Mouse (Mus musculus) hindbrain, embryonic 10.5 days (tissue): ENCODE measurements at regions not wholly inside any gene's neighbourhood (a gene's known extent, or its start where the extent isn't known, plus 50 kb on each side); places are given as distances from the start of the nearest gene placed in this dataset.

Experiments used
- DNase-seq: peaks from one replicate; pipeline ENCODE4 v3.0.0-alpha.2; 2017; ENCODE audit warnings: low spot score
- H3K27ac ChIP-seq: fragments of 300-500 bp; sonication (generic); 2 replicates; pipeline ENCODE4 v1.5.1; 2016; ENCODE audit warnings: mild to moderate bottlenecking, moderate library complexity
- H3K27me3 ChIP-seq: fragments of 300-500 bp; sonication (generic); 2 replicates; pipeline ENCODE4 v1.6.1; 2016; ENCODE audit warnings: mild to moderate bottlenecking; ENCODE audit not compliant: poor library complexity, insufficient read depth, severe bottlenecking
- H3K36me3 ChIP-seq: fragments of 300-500 bp; sonication (generic); 2 replicates; pipeline ENCODE4 v1.6.1; 2016; ENCODE audit warnings: mild to moderate bottlenecking, moderate library complexity
- H3K4me1 ChIP-seq: fragments of 300-500 bp; sonication (generic); replicated peaks from 2 replicates; pipeline ENCODE4 v1.6.1; 2016; ENCODE audit warnings: mild to moderate bottlenecking
- H3K4me3 ChIP-seq: fragments of 300-500 bp; sonication (generic); 2 replicates; pipeline ENCODE4 v1.5.1; 2016; ENCODE audit warnings: mild to moderate bottlenecking, moderate library complexity
- H3K9me3 ChIP-seq: fragments of 300-500 bp; sonication (generic); 2 replicates; pipeline ENCODE4 v1.6.1; 2016; ENCODE audit warnings: mild to moderate bottlenecking, moderate library complexity
- WGBS: fragments of 180-500 bp; shearing (Covaris S2); methylation state at CpG from one replicate; pipeline ENCODE4 v1.1.7; 2016; 5-methylcytosine and 5-hydroxymethylcytosine counted together

- Histone ChIP-seq H3K27me3 (no peaks in the 10 kb centered on the region), H3K4me3 (no peak overlapping the region), H3K27ac (no peak overlapping the region), H3K4me1 (no peaks in the 10 kb centered on the region), H3K9me3 (no peaks in the 10 kb centered on the region), H3K36me3 (no peaks in the 10 kb centered on the region)
- no peak for DNase-seq
- WGBS: 87% methylated on average over 7 of the region's 7 CpGs
Measured at GRCm38 (mm10) chr4:106149471-106150048, 166.5 kb upstream of the Usp24 start.

- Histone ChIP-seq H3K36me3 (no peaks in the 10 kb centered on the region), H3K27ac (no peak overlapping the region), H3K27me3 (no peaks in the 10 kb centered on the region), H3K4me3 (no peak overlapping the region), H3K9me3 (no peaks in the 10 kb centered on the region), H3K4me1 (no peaks in the 10 kb centered on the region)
- 81% methylated on average over 14 of the region's 14 CpGs for WGBS
- DNase-seq: no peak
Measured at GRCm38 (mm10) chr4:106150775-106151174, 165.2 kb upstream of the Usp24 start.

GRCm38 (mm10) chr4:106157451-106158179, 158.4 kb upstream of the Usp24 start:
- no peak for DNase-seq
- no peaks in the 10 kb centered on the region for H3K36me3 ChIP-seq
- no peaks in the 10 kb centered on the region for H3K27me3 ChIP-seq
- 86% methylated on average over 9 of the region's 9 CpGs for WGBS
- no peak overlapping the region for H3K27ac ChIP-seq
- H3K9me3 ChIP-seq: no peaks in the 10 kb centered on the region
- H3K4me1 ChIP-seq: no peaks in the 10 kb centered on the region
- no peak overlapping the region for H3K4me3 ChIP-seq

GRCm38 (mm10) chr4:106161592-106161991, 154.4 kb upstream of the Usp24 start:
- Histone ChIP-seq H3K4me1 (no peaks in the 10 kb centered on the region), H3K9me3 (no peaks in the 10 kb centered on the region), H3K36me3 (no peaks in the 10 kb centered on the region), H3K4me3 (no peak overlapping the region), H3K27me3 (no peaks in the 10 kb centered on the region), H3K27ac (no peak overlapping the region)
- DNase-seq: no peak
- WGBS: 65% methylated on average over 2 of the region's 2 CpGs

- Histone ChIP-seq H3K36me3 (no peaks in the 10 kb centered on the region), H3K4me3 (no peak overlapping the region), H3K9me3 (no peaks in the 10 kb centered on the region), H3K4me1 (no peaks in the 10 kb centered on the region), H3K27me3 (no peaks in the 10 kb centered on the region), H3K27ac (no peak overlapping the region)
- WGBS: 65% methylated on average over 1 of the region's 1 CpGs
- no peak for DNase-seq
Measured at GRCm38 (mm10) chr4:106162551-106162950, 153.5 kb upstream of the Usp24 start.

GRCm38 (mm10) chr4:106163220-106163619, 152.8 kb upstream of the Usp24 start:
- no peaks in the 10 kb centered on the region for H3K9me3 ChIP-seq
- H3K36me3 ChIP-seq: no peaks in the 10 kb centered on the region
- no peaks in the 10 kb centered on the region for H3K27me3 ChIP-seq
- H3K4me1 ChIP-seq: no peaks in the 10 kb centered on the region
- H3K27ac ChIP-seq: no peak overlapping the region
- no peak for DNase-seq
- no peak overlapping the region for H3K4me3 ChIP-seq

GRCm38 (mm10) chr4:106167716-106168115, 148.3 kb upstream of the Usp24 start:
- H3K36me3 ChIP-seq: no peaks in the 10 kb centered on the region
- H3K27ac ChIP-seq: no peak overlapping the region
- no peak for DNase-seq
- H3K4me3 ChIP-seq: no peak overlapping the region
- no peaks in the 10 kb centered on the region for H3K4me1 ChIP-seq
- H3K27me3 ChIP-seq: no peaks in the 10 kb centered on the region
- 73% methylated on average over 4 of the region's 4 CpGs for WGBS
- 0 out of 2 replicates have a peak, but pooled peaks cover 3% of the 10 kb centered on the region for H3K9me3 ChIP-seq

- 86% methylated on average over 6 of the region's 6 CpGs for WGBS
- H3K27me3 ChIP-seq: no peaks in the 10 kb centered on the region
- no peak overlapping the region for H3K27ac ChIP-seq
- H3K36me3 ChIP-seq: no peaks in the 10 kb centered on the region
- H3K4me1 ChIP-seq: no peaks in the 10 kb centered on the region
- DNase-seq: no peak
- no peak overlapping the region for H3K4me3 ChIP-seq
- H3K9me3 ChIP-seq: 0 out of 2 replicates have a peak, but pooled peaks cover 3% of the 10 kb centered on the region
Measured at GRCm38 (mm10) chr4:106168741-106169140, 147.3 kb upstream of the Usp24 start.

GRCm38 (mm10) chr4:106169466-106169865, 146.5 kb upstream of the Usp24 start:
- DNase-seq: no peak
- Histone ChIP-seq H3K27ac (no peak overlapping the region), H3K9me3 (0 out of 2 replicates have a peak, but pooled peaks cover 3% of the 10 kb centered on the region), H3K4me3 (no peak overlapping the region), H3K27me3 (no peaks in the 10 kb centered on the region), H3K36me3 (no peaks in the 10 kb centered on the region), H3K4me1 (no peaks in the 10 kb centered on the region)
- WGBS: 90% methylated on average over 4 of the region's 4 CpGs

GRCm38 (mm10) chr4:106170731-106171130, 145.3 kb upstream of the Usp24 start:
- Histone ChIP-seq H3K36me3 (no peaks in the 10 kb centered on the region), H3K4me1 (no peaks in the 10 kb centered on the region), H3K9me3 (0 out of 2 replicates have a peak, but pooled peaks cover 3% of the 10 kb centered on the region), H3K27me3 (no peaks in the 10 kb centered on the region), H3K27ac (no peak overlapping the region), H3K4me3 (no peak overlapping the region)
- 91% methylated on average over 8 of the region's 8 CpGs for WGBS
- DNase-seq: no peak

- Histone ChIP-seq H3K4me1 (no peaks in the 10 kb centered on the region), H3K9me3 (0 out of 2 replicates have a peak, but pooled peaks cover 3% of the 10 kb centered on the region), H3K36me3 (no peaks in the 10 kb centered on the region), H3K27ac (no peak overlapping the region), H3K4me3 (no peak overlapping the region), H3K27me3 (no peaks in the 10 kb centered on the region)
- whole genome bisulfite sequencing: 86% methylated on average over 5 of the region's 5 CpGs
- DNase-seq: no peak
Measured at GRCm38 (mm10) chr4:106175352-106175751, 140.7 kb upstream of the Usp24 start.

- H3K4me3 ChIP-seq: no peak overlapping the region
- no peaks in the 10 kb centered on the region for H3K27me3 ChIP-seq
- DNase-seq: no peak
- WGBS: 88% methylated on average over 13 of the region's 13 CpGs
- H3K27ac ChIP-seq: no peak overlapping the region
- H3K9me3 ChIP-seq: 0 out of 2 replicates have a peak, but pooled peaks cover 5% of the 10 kb centered on the region
- no peaks in the 10 kb centered on the region for H3K36me3 ChIP-seq
- no peaks in the 10 kb centered on the region for H3K4me1 ChIP-seq
Measured at GRCm38 (mm10) chr4:106185745-106186501, 130.1 kb upstream of the Usp24 start.

GRCm38 (mm10) chr4:106186684-106187083, 129.3 kb upstream of the Usp24 start:
- no peak for DNase-seq
- 91% methylated on average over 7 of the region's 7 CpGs for WGBS

More at GRCm38 (mm10) chr4:106186684-106187083, 129.3 kb upstream of the Usp24 start:
- H3K36me3 ChIP-seq: no peaks in the 10 kb centered on the region
- no peak overlapping the region for H3K27ac ChIP-seq
- no peaks in the 10 kb centered on the region for H3K4me1 ChIP-seq
- no peaks in the 10 kb centered on the region for H3K27me3 ChIP-seq
- 0 out of 2 replicates have a peak, but pooled peaks cover 5% of the 10 kb centered on the region for H3K9me3 ChIP-seq
- H3K4me3 ChIP-seq: no peak overlapping the region
